Mouse (Mus musculus): ENCODE results near the gene Acoxl. TPM values are rescaled to one million over a fixed set of nuclear protein-coding genes. Genes with fewer than 3 reads are reported as not detected.

Acoxl gene
- polyA plus RNA-seq, 1 experiment from 2014 or later: 0.28 TPM

DNA sequence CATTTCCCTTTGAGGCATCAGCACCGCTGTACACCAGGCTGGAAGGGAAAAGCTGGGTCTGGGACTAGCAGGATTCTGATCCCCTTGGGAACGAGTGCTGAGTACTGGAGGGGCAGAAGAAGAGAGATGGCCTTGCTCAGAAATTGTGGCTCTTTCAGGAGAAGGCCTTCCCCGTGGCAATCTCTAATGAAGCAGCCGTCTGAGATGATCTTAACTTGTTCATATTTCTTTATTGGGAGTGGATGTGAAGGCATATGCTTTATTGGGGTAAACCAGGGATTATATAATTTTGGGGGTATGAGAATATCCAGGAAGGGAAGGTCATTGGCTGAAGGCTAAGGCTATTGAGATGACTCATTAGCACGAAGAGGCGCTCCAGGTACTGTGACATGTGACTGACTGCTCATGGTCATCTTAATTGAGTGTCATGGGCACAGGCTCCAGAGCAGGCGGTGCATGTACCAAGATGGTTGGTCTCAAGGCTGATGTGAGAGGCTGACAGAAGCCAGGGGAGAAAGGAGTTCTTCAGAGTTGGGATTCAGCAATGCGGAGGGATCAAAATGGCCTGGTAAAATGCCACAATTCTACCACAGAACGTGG, 195.5 kb downstream of the Acoxl start:
- Histone ChIP-seq H3K36me3 (no peaks in the 10 kb centered on the region), H3K4me1 (replicated peaks) (no peaks in the 10 kb centered on the region), H3K4me3 (no peak overlapping the region), H3K27ac (no peak overlapping the region), H3K9ac (no peak overlapping the region), H3K4me2 (no peak overlapping the region), H3K9me3 (replicated peaks) (no peaks in the 10 kb centered on the region), H3K27me3 (no peaks in the 10 kb centered on the region)
- WGBS: 91% methylated on average over 9 of the region's 9 CpGs
- ATAC-seq (replicated peaks; ENCODE audit: insufficient number of reproducible peaks, insufficient read depth, low FRiP score, low read depth): no peak

- no peak overlapping the region for H3K4me2 ChIP-seq
- WGBS: 76% methylated on average over 5 of the region's 5 CpGs
- H3K27me3 ChIP-seq: no peaks in the 10 kb centered on the region
- H3K27ac ChIP-seq: no peak overlapping the region
- H3K9ac ChIP-seq: no peak overlapping the region
- H3K4me3 ChIP-seq: no peak overlapping the region
- peaks cover 8% of the 10 kb centered on the region for H3K4me1 ChIP-seq (replicated peaks)
- H3K36me3 ChIP-seq: no peaks in the 10 kb centered on the region
- no peak for ATAC-seq (replicated peaks; ENCODE audit: insufficient number of reproducible peaks, insufficient read depth, low FRiP score, low read depth)
- H3K9me3 ChIP-seq (replicated peaks): no peaks in the 10 kb centered on the region
Observed at GRCm38 (mm10) chr2:128038259-128038890, 199.7 kb downstream of the Acoxl start.

DNA sequence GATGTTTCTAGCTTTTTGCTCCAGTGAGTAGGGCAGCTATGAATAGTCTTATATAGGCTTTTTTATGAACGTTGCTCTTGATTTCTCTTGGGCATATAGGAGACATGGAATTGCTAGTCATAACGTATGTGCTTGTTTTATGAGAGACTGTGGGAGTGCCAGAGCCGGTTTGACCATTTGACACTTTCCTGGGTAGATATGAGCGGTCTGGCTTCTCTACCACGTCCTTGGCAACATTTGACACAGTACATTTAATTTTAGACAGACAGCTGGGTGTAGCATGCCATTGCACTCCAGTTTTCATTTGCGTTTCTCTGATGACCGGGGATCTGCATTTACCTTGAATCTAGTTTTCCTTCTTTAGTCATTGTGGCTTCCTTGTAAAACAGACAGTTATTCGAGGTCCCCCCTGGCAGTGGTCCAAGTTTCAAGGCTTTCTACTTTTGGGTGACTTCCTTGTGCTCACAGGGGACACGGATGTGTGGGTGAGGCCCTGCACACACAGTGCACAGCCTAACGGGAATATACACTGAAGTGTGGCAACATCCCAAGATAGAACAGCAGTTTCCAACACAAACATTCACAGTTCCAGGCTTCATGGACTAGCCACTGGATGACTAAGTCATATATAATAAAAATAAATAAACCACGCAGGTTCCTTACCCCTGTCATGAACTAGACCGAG, 202.5 kb downstream of the Acoxl start:
- H3K4me2 ChIP-seq: no peak overlapping the region
- H3K9ac ChIP-seq: no peak overlapping the region
- H3K27me3 ChIP-seq: no peaks in the 10 kb centered on the region
- peaks cover 8% of the 10 kb centered on the region for H3K4me1 ChIP-seq (replicated peaks)
- ATAC-seq (replicated peaks; ENCODE audit: insufficient number of reproducible peaks, insufficient read depth, low FRiP score, low read depth): no peak
- no peaks in the 10 kb centered on the region for H3K9me3 ChIP-seq (replicated peaks)
- WGBS: 40% methylated on average over 12 of the region's 12 CpGs
- no peak overlapping the region for H3K4me3 ChIP-seq
- H3K27ac ChIP-seq: peak overlapping the region; percentile 52
- H3K36me3 ChIP-seq: no peaks in the 10 kb centered on the region

- Histone ChIP-seq H3K9ac (no peak overlapping the region), H3K36me3 (no peaks in the 10 kb centered on the region), H3K4me1 (replicated peaks) (peaks cover 2% of the 10 kb centered on the region), H3K4me3 (no peak overlapping the region), H3K27me3 (no peaks in the 10 kb centered on the region), H3K9me3 (replicated peaks) (no peaks in the 10 kb centered on the region), H3K27ac (no peak overlapping the region), H3K4me2 (no peak overlapping the region)
- no peak for ATAC-seq (replicated peaks; ENCODE audit: insufficient number of reproducible peaks, insufficient read depth, low FRiP score, low read depth)
- 47% methylated on average over 4 of the region's 4 CpGs for WGBS
Observed at GRCm38 (mm10) chr2:128046454-128046853, 207.8 kb downstream of the Acoxl start.

- H3K27ac ChIP-seq: no peak overlapping the region
- H3K4me3 ChIP-seq: no peak overlapping the region
- H3K4me2 ChIP-seq: no peak overlapping the region
- WGBS: 62% methylated on average over 4 of the region's 4 CpGs
- no peaks in the 10 kb centered on the region for H3K4me1 ChIP-seq (replicated peaks)
- no peaks in the 10 kb centered on the region for H3K27me3 ChIP-seq
- no peaks in the 10 kb centered on the region for H3K36me3 ChIP-seq
- H3K9ac ChIP-seq: no peak overlapping the region
- ATAC-seq (replicated peaks; ENCODE audit: insufficient number of reproducible peaks, insufficient read depth, low FRiP score, low read depth): no peak
- no peaks in the 10 kb centered on the region for H3K9me3 ChIP-seq (replicated peaks)
Observed at GRCm38 (mm10) chr2:128054905-128055304, 216.2 kb downstream of the Acoxl start.

DNA sequence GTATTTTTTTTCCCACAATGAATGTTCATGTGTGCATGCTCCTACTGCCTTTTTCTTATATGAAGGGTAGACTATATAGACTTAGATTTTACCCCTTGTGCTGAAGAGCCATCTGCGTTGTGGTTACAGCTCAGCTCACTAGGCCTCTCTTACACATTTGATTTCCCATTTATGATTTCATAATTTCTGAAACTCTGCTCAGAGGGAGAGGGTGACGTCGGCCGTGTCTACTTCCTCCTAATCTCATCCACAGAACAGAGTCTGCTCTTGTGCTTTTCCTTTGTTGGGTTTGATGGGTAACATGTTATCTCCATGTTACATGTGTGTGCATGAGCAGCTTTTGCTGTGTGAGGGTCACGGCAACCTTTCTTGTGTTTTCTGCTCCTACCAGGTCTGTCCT, 219.2 kb downstream of the Acoxl start:
- no peak overlapping the region for H3K4me2 ChIP-seq
- WGBS: 88% methylated on average over 5 of the region's 5 CpGs
- no peaks in the 10 kb centered on the region for H3K9me3 ChIP-seq (replicated peaks)
- H3K27me3 ChIP-seq: no peaks in the 10 kb centered on the region
- no peaks in the 10 kb centered on the region for H3K36me3 ChIP-seq
- no peaks in the 10 kb centered on the region; the same call in 1 of the 2 replicates for H3K4me1 ChIP-seq (replicated peaks)
- no peak overlapping the region for H3K27ac ChIP-seq
- H3K9ac ChIP-seq: no peak overlapping the region
- no peak for ATAC-seq (replicated peaks; ENCODE audit: insufficient number of reproducible peaks, insufficient read depth, low FRiP score, low read depth)
- no peak overlapping the region for H3K4me3 ChIP-seq

GRCm38 (mm10) chr2:128058627-128059026, 220.0 kb downstream of the Acoxl start:
- H3K4me1 ChIP-seq (replicated peaks): no peaks in the 10 kb centered on the region; the same call in 1 of the 2 replicates
- 22% methylated on average over 1 of the region's 1 CpGs for WGBS
- no peak overlapping the region for H3K4me2 ChIP-seq
- H3K27ac ChIP-seq: no peak overlapping the region
- H3K36me3 ChIP-seq: no peaks in the 10 kb centered on the region
- H3K9ac ChIP-seq: no peak overlapping the region
- no peaks in the 10 kb centered on the region for H3K9me3 ChIP-seq (replicated peaks)
- no peaks in the 10 kb centered on the region for H3K27me3 ChIP-seq
- ATAC-seq (replicated peaks; ENCODE audit: insufficient number of reproducible peaks, insufficient read depth, low FRiP score, low read depth): no peak
- no peak overlapping the region for H3K4me3 ChIP-seq

GRCm38 (mm10) chr2:128060213-128060612, 221.5 kb downstream of the Acoxl start:
- ATAC-seq (replicated peaks; ENCODE audit: insufficient number of reproducible peaks, insufficient read depth, low FRiP score, low read depth): no peak
- Histone ChIP-seq H3K36me3 (no peaks in the 10 kb centered on the region), H3K4me1 (replicated peaks) (no peaks in the 10 kb centered on the region; the same call in 1 of the 2 replicates), H3K27ac (no peak overlapping the region), H3K9me3 (replicated peaks) (no peaks in the 10 kb centered on the region), H3K4me3 (no peak overlapping the region), H3K4me2 (no peak overlapping the region), H3K27me3 (no peaks in the 10 kb centered on the region), H3K9ac (no peak overlapping the region)
- 68% methylated on average over 6 of the region's 6 CpGs for WGBS

- H3K36me3 ChIP-seq: no peaks in the 10 kb centered on the region
- no peaks in the 10 kb centered on the region for H3K27me3 ChIP-seq
Observed at GRCm38 (mm10) chr2:128060680-128061287, 222.1 kb downstream of the Acoxl start.

DNA sequence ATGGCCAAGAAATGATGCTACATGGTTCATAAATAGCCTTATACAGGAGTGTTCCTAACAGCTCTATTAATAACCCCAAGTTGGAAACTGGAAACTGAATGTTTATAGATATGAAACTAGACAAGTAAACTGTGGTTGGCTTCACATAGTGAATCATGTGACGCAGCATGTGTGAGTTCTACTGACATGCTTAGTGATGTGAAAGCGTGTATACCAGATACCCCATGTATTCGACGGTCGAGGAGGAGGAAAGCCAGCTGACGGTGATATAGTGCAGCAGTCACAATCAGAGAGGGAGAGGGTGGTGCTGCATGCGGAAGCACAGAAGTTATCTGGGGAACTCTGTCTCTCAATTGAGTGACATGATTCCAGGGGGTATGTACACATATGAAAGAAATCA, 222.8 kb downstream of the Acoxl start:
- ATAC-seq (replicated peaks; ENCODE audit: insufficient number of reproducible peaks, insufficient read depth, low FRiP score, low read depth): no peak
- H3K36me3 ChIP-seq: no peaks in the 10 kb centered on the region
- no peak overlapping the region for H3K4me2 ChIP-seq
- H3K4me1 ChIP-seq (replicated peaks): no peaks in the 10 kb centered on the region; the same call in 1 of the 2 replicates
- no peaks in the 10 kb centered on the region for H3K9me3 ChIP-seq (replicated peaks)
- H3K27me3 ChIP-seq: no peaks in the 10 kb centered on the region
- no peak overlapping the region for H3K4me3 ChIP-seq
- 37% methylated on average over 7 of the region's 7 CpGs for WGBS
- H3K9ac ChIP-seq: no peak overlapping the region
- no peak overlapping the region for H3K27ac ChIP-seq

More at GRCm38 (mm10) chr2:128060680-128061287, 222.1 kb downstream of the Acoxl start:
- Histone ChIP-seq H3K9ac (no peak overlapping the region), H3K9me3 (replicated peaks) (no peaks in the 10 kb centered on the region), H3K4me3 (no peak overlapping the region), H3K27ac (no peak overlapping the region), H3K4me1 (replicated peaks) (no peaks in the 10 kb centered on the region; the same call in 1 of the 2 replicates), H3K4me2 (no peak overlapping the region)
- ATAC-seq (replicated peaks; ENCODE audit: insufficient number of reproducible peaks, insufficient read depth, low FRiP score, low read depth): no peak
- 53% methylated on average over 6 of the region's 6 CpGs for WGBS

GRCm38 (mm10) chr2:128062756-128063155, 224.1 kb downstream of the Acoxl start:
- no peaks in the 10 kb centered on the region for H3K9me3 ChIP-seq (replicated peaks)
- H3K27ac ChIP-seq: no peak overlapping the region
- no peaks in the 10 kb centered on the region; the same call in 1 of the 2 replicates for H3K4me1 ChIP-seq (replicated peaks)
- ATAC-seq (replicated peaks; ENCODE audit: insufficient number of reproducible peaks, insufficient read depth, low FRiP score, low read depth): no peak
- 91% methylated on average over 6 of the region's 6 CpGs for WGBS
- H3K4me3 ChIP-seq: no peak overlapping the region
- no peaks in the 10 kb centered on the region for H3K27me3 ChIP-seq
- H3K9ac ChIP-seq: no peak overlapping the region
- H3K4me2 ChIP-seq: no peak overlapping the region
- no peaks in the 10 kb centered on the region for H3K36me3 ChIP-seq
